Mouse (Mus musculus) liver, adult 2 months (tissue): ENCODE data around the gene Gm28042. TPM values are rescaled to one million over a fixed set of nuclear protein-coding genes. Genes with fewer than 3 reads are reported as not detected.

Source experiments
- DNase-seq: peaks from one replicate; pipeline ENCODE4 v3.0.0-alpha.2; 2011; ENCODE audit warnings: low read depth, low spot score; ENCODE audit errors: extremely low read depth
- H3K27ac ChIP-seq: fragments of 200-500 bp; replicated peaks from 2 replicates; pipeline ENCODE4 v1.5.1; 2012; ENCODE audit warnings: low read depth, mild to moderate bottlenecking, control low read depth, inconsistent platforms, low read length; ENCODE audit not compliant: insufficient read depth
- H3K27me3 ChIP-seq: fragments of 200-500 bp; 2 replicates; pipeline ENCODE4 v1.6.1; 2012; ENCODE audit warnings: mild to moderate bottlenecking, moderate library complexity, low read length, inconsistent platforms; ENCODE audit not compliant: control insufficient read depth, insufficient read depth
- H3K36me3 ChIP-seq: fragments of 200-500 bp; 2 replicates; pipeline ENCODE4 v1.6.1; 2012; ENCODE audit warnings: low read length, inconsistent platforms; ENCODE audit not compliant: control insufficient read depth, insufficient read depth
- H3K4me1 ChIP-seq: fragments of 200-500 bp; 2 replicates; pipeline ENCODE4 v1.6.1; 2011; ENCODE audit warnings: low read length; ENCODE audit not compliant: control insufficient read depth, insufficient read depth
- H3K4me3 ChIP-seq: fragments of 200-500 bp; 2 replicates; pipeline ENCODE4 v1.5.1; 2011; ENCODE audit warnings: low read depth, mild to moderate bottlenecking, control low read depth, low read length, moderate library complexity; ENCODE audit not compliant: insufficient read depth
- H3K79me2 ChIP-seq: fragments of 200-500 bp; 2 replicates; pipeline ENCODE4 v1.6.1; 2012; ENCODE audit warnings: inconsistent platforms, mild to moderate bottlenecking, low read length, moderate library complexity; ENCODE audit not compliant: control insufficient read depth, insufficient read depth
- H3K9ac ChIP-seq: fragments of 200-500 bp; 2 replicates; pipeline ENCODE4 v1.6.1; 2012; ENCODE audit warnings: low read depth, mild to moderate bottlenecking, control low read depth, inconsistent platforms, low read length
- CTCF ChIP-seq: fragments of 200-500 bp; IDR thresholded peaks from 2 replicates; pipeline ENCODE4 v1.5.1; 2011; ENCODE audit warnings: low read depth, low read length, control low read depth
- POLR2A ChIP-seq: fragments of 200-500 bp; IDR thresholded peaks from 2 replicates; pipeline ENCODE4 v1.6.1; 2011; ENCODE audit warnings: low read length, control low read depth; ENCODE audit not compliant: insufficient read depth; ENCODE audit errors: extremely low read depth
- WGBS: fragments of 180-500 bp; shearing (Covaris S2); methylation state at CpG from one replicate; pipeline ENCODE4 v1.1.7; 2018; 5-methylcytosine and 5-hydroxymethylcytosine counted together
- polyA plus RNA-seq: library from polyadenylated mRNA; depleted of rRNA; stranded (reverse); fragments of >200 nt; gene quantifications from 2 replicates; pipeline ENCODE4 v1.2.3, GENCODE M21; 2012
- total RNA-seq: library from RNA; depleted of rRNA; stranded (reverse); fragments of >200 nt; gene quantifications from 2 replicates; pipeline ENCODE4 v1.2.3, GENCODE M21; 2014

The Gm28042 gene
- total and polyA plus RNA-seq, 2 experiments, result 0.91 to 1.5 TPM

DNA sequence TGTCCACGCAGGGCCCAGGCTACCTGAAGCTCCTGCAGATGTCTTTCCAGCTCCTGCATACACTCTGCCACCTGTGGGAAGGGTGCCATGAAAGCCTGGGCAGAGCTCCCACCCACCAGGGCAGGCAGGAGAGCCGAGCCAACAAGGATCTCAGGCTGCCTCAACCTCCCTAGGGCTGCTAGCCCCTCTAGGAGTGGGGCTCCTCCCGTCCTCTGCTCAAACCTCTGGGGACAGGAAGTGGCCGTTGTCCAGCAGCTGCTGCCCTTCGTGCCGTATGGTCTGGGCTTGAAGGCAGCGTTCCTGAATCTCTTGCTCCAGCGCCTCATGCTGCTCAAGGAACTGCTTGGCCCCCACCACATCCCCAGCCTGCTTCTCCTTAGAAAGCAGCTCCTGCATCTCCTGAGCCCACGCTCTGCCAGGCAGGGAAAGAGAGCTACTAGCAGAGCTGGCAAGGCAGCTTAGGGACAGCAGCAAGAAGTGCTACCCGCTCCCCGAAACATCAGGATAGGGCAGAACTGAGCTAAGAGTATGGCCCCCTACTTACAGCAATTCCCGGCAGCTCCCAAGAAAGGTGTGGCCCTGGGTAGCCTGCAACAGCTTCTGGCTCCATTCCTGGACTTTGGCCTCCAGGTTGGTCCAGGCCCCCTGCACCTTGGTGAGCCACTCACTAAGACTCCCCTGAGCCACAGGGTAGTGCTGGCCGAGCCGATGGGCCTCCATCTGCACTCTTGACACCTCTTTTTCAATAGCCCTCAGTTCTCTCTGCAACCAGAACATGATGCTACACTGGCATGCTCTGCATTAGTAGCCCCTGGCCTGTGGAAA is 19.4 kb downstream of the Gm28042 start:
- no peak for TF ChIP-seq CTCF
- TF ChIP-seq POLR2A, result no peak

DNA sequence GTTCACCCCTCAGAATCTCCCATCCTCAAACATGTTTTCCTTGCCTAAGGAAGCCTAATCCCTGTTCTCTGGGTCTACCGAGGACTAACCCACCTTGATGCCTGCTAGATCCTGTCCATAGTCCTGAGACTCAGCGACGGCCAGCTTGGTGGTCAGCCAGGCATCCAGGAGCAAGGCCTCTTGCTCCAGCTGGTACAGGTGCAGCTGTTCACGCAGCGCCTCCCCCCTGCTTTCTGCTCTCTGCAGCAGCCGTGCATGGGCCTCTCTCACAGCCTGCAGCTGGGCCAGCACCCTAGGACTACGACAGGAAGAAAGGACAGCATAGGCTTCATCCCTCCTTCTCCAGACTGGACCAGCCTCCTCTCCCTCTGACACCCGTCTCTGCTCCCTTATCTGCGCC is 20.9 kb downstream of the Gm28042 start:
- H3K9ac ChIP-seq, result no peak overlapping the region
- H3K79me2 ChIP-seq, result no peaks in the 10 kb centered on the region
- WGBS, result 84% methylated on average over 9 of the region's 9 CpGs
- H3K4me3 ChIP-seq, result no peak overlapping the region
- no peaks in the 10 kb centered on the region for H3K4me1 ChIP-seq
- H3K27me3 ChIP-seq, result no peaks in the 10 kb centered on the region
- TF ChIP-seq POLR2A, result no peak
- TF ChIP-seq CTCF, result no peak
- no peak for DNase-seq
- no peak overlapping the region for H3K27ac ChIP-seq
- no peaks in the 10 kb centered on the region for H3K36me3 ChIP-seq

More for the DNA sequence above, 19.4 kb downstream of the Gm28042 start:
- DNase-seq, result no peak
- Histone ChIP-seq H3K4me1 (no peaks in the 10 kb centered on the region), H3K4me3 (no peak overlapping the region), H3K27me3 (no peaks in the 10 kb centered on the region), H3K36me3 (no peaks in the 10 kb centered on the region), H3K9ac (no peak overlapping the region), H3K79me2 (no peaks in the 10 kb centered on the region), H3K27ac (no peak overlapping the region)
- WGBS, result 82% methylated on average over 14 of the region's 14 CpGs

DNA sequence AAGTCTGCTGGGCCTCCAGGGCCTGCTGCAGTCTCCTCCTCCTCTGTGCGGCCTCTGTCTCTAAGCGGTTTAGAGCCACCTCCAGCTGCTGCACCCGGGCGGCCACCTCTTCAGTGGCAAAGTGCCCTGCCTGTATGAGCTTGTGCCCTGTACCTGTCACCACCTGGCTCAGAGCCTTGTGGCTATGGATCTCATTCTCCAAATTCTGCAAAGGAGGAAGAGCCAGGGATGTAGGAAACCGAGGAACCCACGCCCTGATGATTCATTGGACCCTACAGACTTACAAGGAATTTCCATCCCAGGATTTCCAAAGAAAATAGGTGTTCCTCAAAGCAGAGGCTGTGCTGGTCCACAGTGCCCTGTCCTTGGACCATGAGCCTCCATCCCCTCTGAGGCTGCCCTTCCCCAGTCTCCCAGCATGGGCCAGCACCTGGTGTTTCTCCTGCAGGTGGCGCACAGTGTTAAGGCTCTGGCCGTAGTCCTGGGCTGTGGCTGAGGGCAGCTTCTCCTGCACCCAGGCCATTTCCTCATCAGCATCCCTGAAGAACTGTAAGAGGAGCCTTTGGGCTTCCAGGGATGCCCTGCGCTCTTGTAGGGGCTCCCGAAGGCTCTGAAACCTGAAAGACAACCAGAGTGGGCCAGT is 22.5 kb downstream of the Gm28042 start:
- H3K27me3 ChIP-seq, result no peaks in the 10 kb centered on the region
- H3K9ac ChIP-seq, result no peak overlapping the region
- H3K36me3 ChIP-seq, result no peaks in the 10 kb centered on the region
- no peak overlapping the region for H3K4me3 ChIP-seq
- H3K79me2 ChIP-seq, result no peaks in the 10 kb centered on the region
- TF ChIP-seq POLR2A, result no peak
- TF ChIP-seq CTCF, result peak; percentile 94
- peak; percentile 37 for DNase-seq
- WGBS, result 63% methylated on average over 10 of the region's 10 CpGs
- no peaks in the 10 kb centered on the region for H3K4me1 ChIP-seq
- H3K27ac ChIP-seq, result no peak overlapping the region

DNA sequence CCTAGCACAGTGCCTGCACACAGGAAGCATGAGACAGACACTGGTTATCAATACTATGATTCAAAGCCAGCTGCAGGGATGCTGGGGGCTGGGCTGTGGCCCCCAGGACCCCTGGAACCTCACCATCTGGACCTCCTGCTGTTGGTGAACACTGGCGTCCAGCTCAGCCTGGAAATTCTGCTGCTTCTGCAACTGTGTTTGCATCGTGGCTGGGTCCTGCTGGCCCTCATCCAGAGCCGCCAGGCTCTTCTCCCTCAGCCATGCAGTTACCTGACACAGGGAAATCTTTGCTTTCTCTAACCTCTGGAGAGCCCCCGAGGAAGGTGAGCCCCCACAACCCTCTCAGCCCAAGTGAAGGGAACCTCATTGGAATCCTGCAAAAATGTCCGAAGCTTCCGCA is 24.1 kb downstream of the Gm28042 start:
- Histone ChIP-seq H3K27me3 (no peaks in the 10 kb centered on the region), H3K27ac (no peak overlapping the region), H3K9ac (no peak overlapping the region), H3K79me2 (no peaks in the 10 kb centered on the region), H3K4me3 (no peak overlapping the region), H3K36me3 (no peaks in the 10 kb centered on the region), H3K4me1 (no peaks in the 10 kb centered on the region)
- 55% methylated on average over 6 of the region's 6 CpGs for WGBS
- TF ChIP-seq POLR2A (no peak), CTCF (no peak)
- DNase-seq, result no peak

DNA sequence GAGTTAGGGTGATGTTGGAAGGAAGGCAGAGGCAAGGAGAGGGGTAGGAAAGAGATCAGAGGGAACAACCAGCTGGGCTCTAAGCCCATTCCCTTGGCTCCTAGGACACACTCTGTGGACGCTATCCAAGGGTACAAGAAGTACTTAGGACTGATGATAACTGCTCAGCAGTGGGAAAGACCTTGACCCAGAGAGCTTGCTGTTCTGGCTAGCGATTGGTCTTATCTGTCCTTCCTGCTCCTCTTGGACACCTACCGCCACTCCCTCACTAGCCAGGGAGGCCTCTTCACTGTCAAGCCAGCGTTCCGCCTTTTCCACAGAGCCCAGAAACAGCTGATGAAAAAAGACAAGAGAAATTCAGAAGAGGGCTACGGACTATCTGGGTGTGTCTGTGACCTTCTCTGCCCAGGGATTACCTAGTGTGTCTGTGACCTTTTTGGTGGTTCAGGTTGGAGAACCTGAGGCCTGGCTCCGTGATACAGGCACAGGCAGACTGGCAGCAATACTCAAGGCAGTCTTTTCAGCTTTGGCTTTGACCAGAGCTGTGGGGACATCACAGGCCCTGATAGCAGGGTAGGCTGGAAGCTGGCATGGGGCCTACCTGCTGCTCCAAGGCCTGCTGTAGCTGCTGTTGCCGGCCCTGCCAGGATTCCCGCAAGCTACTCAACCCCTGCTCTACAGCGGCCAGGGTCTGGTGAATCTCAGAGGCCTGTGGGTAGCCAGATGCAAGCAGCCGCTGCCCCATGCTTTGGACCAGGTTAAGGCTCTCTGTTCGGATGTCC is 27.7 kb downstream of the Gm28042 start:
- 72% methylated on average over 12 of the region's 12 CpGs for WGBS
- Histone ChIP-seq H3K27me3 (no peaks in the 10 kb centered on the region), H3K36me3 (no peaks in the 10 kb centered on the region), H3K79me2 (no peaks in the 10 kb centered on the region), H3K27ac (no peak overlapping the region), H3K9ac (no peak overlapping the region), H3K4me1 (peaks cover 5% of the 10 kb centered on the region), H3K4me3 (no peak overlapping the region)
- DNase-seq, result peak; percentile 65
- no peak for TF ChIP-seq CTCF
- no peak for TF ChIP-seq POLR2A
